Mouse (Mus musculus) forebrain, embryonic 12.5 days (tissue): ENCODE measurements around the gene Olfr1116. TPM values are rescaled to one million over a fixed set of nuclear protein-coding genes. Genes with fewer than 3 reads are reported as not detected.
"Not testable (repeated sequence)": the region's sequence is repeated elsewhere in the genome, so short reads cannot be mapped to it uniquely, and the experiment has no call there.

ENCODE experiments used
- ATAC-seq: fragments of 200-750 bp; cut with Nextera tagmentation; 2 replicates; pipeline ENCODE4 v1.8.0; 2017; ENCODE audit warnings: moderate TSS enrichment; ENCODE audit not compliant: low FRiP score
- H3K27ac ChIP-seq: fragments of 300-500 bp; sonication (generic); 2 replicates; pipeline ENCODE4 v1.5.1; 2016; ENCODE audit warnings: mild to moderate bottlenecking
- H3K27me3 ChIP-seq: fragments of 300-500 bp; sonication (generic); 2 replicates; pipeline ENCODE4 v1.6.1; 2016; ENCODE audit warnings: mild to moderate bottlenecking
- H3K36me3 ChIP-seq: fragments of 300-500 bp; sonication (generic); replicated peaks from 2 replicates; pipeline ENCODE4 v1.6.1; 2016; ENCODE audit warnings: mild to moderate bottlenecking
- H3K4me1 ChIP-seq: fragments of 300-500 bp; sonication (generic); 2 replicates; pipeline ENCODE4 v1.6.1; 2016
- H3K4me2 ChIP-seq: fragments of 300-500 bp; sonication (generic); 2 replicates; pipeline ENCODE4 v1.6.1; 2016; ENCODE audit warnings: mild to moderate bottlenecking, moderate library complexity
- H3K4me3 ChIP-seq: fragments of 300-500 bp; sonication (generic); replicated peaks from 2 replicates; pipeline ENCODE4 v1.5.1; 2016; ENCODE audit warnings: mild to moderate bottlenecking
- H3K9ac ChIP-seq: fragments of 300-500 bp; sonication (generic); 2 replicates; pipeline ENCODE4 v1.6.1; 2016; ENCODE audit warnings: mild to moderate bottlenecking
- H3K9me3 ChIP-seq: fragments of 300-500 bp; sonication (generic); 2 replicates; pipeline ENCODE4 v1.6.1; 2016
- WGBS: fragments of 180-500 bp; shearing (Covaris S2); methylation state at CpG from one replicate; pipeline ENCODE4 v1.1.7; 2016; 5-methylcytosine and 5-hydroxymethylcytosine counted together
- microRNA-seq: library from miRNA; unstranded; fragments of <30 nt; microRNA quantifications from one replicate; pipeline ENCODE4, GENCODE M21; 2017
- polyA plus RNA-seq: library from polyadenylated mRNA; unstranded; fragments of >200 nt; fragmentation: Nextera tagmentation; extraction: Ambion mirVana; gene quantifications from 2 replicates; pipeline ENCODE4 v1.2.1, GENCODE M21; 2016

Olfr1116 gene
- polyA plus RNA-seq = not detected in 2 replicates

DNA sequence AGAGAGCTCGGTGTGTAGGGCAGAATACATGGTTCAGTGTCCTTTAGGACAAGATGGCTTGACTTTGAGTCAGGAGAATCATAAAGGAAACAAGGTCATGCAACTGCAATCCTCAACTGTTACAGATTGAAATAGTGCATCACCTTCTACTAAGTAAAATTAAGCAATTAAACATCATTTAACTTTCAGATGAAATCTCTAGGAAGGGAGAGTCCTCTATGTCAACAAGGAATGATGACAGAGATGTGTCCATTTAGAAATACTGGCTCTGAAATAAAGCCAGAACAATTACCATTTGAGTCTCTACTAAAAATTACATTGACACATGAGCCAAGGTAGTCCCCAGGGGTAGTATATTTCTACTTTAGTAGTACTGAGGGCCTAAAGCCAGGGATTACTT is at the start of gene Olfr1116:
Gene Olfr1116, plus strand, starts transcription at position 301 of the 400 bp plus-strand sequence.
- Histone ChIP-seq H3K4me3 (no peak within 1 kb of the TSS), H3K36me3 (no peaks in the 10 kb centered on the region), H3K4me2 (no peak within 1 kb of the TSS), H3K27me3 (no peaks in the 10 kb centered on the region), H3K27ac (no peak within 1 kb of the TSS), H3K9ac (no peak within 1 kb of the TSS), H3K9me3 (no peaks in the 10 kb centered on the region), H3K4me1 (no peaks in the 10 kb centered on the region)
- no peak for ATAC-seq
- WGBS = 83% methylated on average over 1 of the region's 1 CpGs

DNA sequence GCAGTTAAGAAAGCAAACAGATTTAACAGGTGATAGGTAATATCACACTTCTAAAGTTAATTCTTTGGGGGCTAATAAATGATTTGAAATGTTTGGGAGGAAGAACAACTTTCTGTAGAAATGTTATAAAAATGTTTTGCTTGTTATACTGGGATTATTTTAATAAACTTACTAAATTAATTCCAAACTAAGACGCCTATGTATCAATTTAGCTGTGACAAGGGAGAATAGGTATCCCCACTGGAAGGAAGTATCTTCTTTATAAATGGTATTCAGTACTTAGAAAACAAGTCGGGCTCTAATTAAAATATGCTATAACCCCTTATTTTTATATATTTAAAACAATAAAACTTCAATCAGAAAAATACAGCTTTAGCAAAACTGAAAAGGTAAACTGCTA is 19.6 kb upstream of the Olfr1116 start, which contains the start of gene Olfr1115:
Gene Olfr1115, plus strand, starts transcription at position 301 of the 400 bp plus-strand sequence.
- Histone ChIP-seq H3K4me1 (no peaks in the 10 kb centered on the region), H3K9ac (no peak within 1 kb of the TSS), H3K9me3 (no peaks in the 10 kb centered on the region), H3K27ac (no peak within 1 kb of the TSS), H3K27me3 (no peaks in the 10 kb centered on the region), H3K36me3 (no peaks in the 10 kb centered on the region), H3K4me2 (no peak within 1 kb of the TSS), H3K4me3 (no peak within 1 kb of the TSS)
- WGBS = 84% methylated on average over 2 of the region's 2 CpGs
- ATAC-seq = no peak

DNA sequence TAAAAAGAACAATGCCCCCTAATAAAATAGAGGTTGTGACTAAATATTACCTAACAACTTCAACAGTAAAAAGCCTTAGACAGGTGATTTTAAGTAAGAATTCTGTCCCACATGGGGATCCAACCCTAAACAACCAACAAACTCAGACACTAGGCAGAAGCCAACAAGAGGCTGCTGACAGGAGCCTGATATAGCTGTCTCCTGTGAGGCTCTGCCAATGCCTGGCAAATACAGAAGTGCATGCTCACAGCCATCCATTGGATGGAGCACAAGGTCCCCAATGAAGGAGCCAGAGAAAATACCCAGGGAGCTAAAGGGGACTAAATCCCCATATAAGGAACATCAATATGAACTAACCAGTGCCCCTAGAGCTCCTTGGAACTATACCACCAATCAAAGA is 26.6 kb downstream of the Olfr1116 start:
- not testable (repeated sequence) for H3K27ac ChIP-seq, H3K4me1 ChIP-seq, H3K4me3 ChIP-seq, H3K27me3 ChIP-seq, H3K9me3 ChIP-seq, H3K36me3 ChIP-seq, ATAC-seq, H3K4me2 ChIP-seq, H3K9ac ChIP-seq

DNA sequence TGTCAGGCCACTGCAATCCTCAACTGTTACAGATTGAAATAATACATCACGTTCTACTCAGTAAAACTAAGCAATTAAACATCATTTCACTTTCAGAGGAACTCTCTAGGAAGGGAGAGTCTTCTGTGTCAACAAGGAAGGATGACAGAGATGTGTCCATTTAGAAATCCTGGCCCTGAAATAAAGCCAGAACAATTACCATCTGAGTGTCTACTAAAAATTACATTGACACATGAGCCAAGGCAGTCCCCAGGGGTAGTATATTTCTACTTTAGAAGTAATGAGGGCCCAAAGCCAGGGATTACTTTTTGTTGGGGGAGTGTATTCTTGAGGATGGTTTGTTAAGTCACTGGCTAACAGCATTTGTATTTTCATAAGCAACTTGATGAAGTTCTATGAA is 39.9 kb downstream of the Olfr1116 start, which contains the start of gene Olfr1118:
Gene Olfr1118, plus strand, starts transcription at position 301 of the 400 bp plus-strand sequence.
- H3K4me3 ChIP-seq = no peak within 1 kb of the TSS
- H3K36me3 ChIP-seq = no peaks in the 10 kb centered on the region
- H3K27me3 ChIP-seq = no peaks in the 10 kb centered on the region
- ATAC-seq = no peak
- no peaks in the 10 kb centered on the region for H3K9me3 ChIP-seq
- no peak within 1 kb of the TSS for H3K9ac ChIP-seq
- H3K27ac ChIP-seq = no peak within 1 kb of the TSS
- no peak within 1 kb of the TSS for H3K4me2 ChIP-seq
- 69% methylated on average over 1 of the region's 1 CpGs for WGBS
- H3K4me1 ChIP-seq = no peaks in the 10 kb centered on the region

Small RNA genes lying within 50 kb of the gene (microRNA-seq; reads per million reads assigned to microRNA genes)
- not detected for gene Gm27438

Other genes starting within 250 kb of the Olfr1116 start
- gene Olfr1104, start 240.5 kb upstream of the Olfr1116 start, polyA plus RNA-seq = not detected in 2 replicates
- not detected in 2 replicates for gene Olfr1105, start 231.0 kb upstream of the Olfr1116 start, polyA plus RNA-seq
- not detected in 2 replicates for gene Olfr1106, start 215.3 kb upstream of the Olfr1116 start, polyA plus RNA-seq
- gene Olfr1107, start 191.7 kb upstream of the Olfr1116 start, polyA plus RNA-seq = not detected in 2 replicates
- not detected in 2 replicates for gene Olfr1109, start 171.5 kb upstream of the Olfr1116 start, polyA plus RNA-seq
- gene Olfr259, start 153.0 kb upstream of the Olfr1116 start, polyA plus RNA-seq = not detected in 2 replicates
- not detected in 2 replicates for gene Olfr1110, start 127.2 kb upstream of the Olfr1116 start, polyA plus RNA-seq
- not detected in 2 replicates for gene Olfr1111, start 114.9 kb upstream of the Olfr1116 start, polyA plus RNA-seq
- gene Olfr1112, start 79.7 kb upstream of the Olfr1116 start, polyA plus RNA-seq = not detected in 2 replicates
- not detected in 2 replicates for gene Olfr1113, start 58.6 kb upstream of the Olfr1116 start, polyA plus RNA-seq
- not detected in 2 replicates for gene Olfr1115, start 19.5 kb upstream of the Olfr1116 start, polyA plus RNA-seq
- gene Olfr1118, start 40.0 kb downstream of the Olfr1116 start, polyA plus RNA-seq = not detected in 2 replicates
- gene Olfr1120, start 87.3 kb downstream of the Olfr1116 start, polyA plus RNA-seq = not detected in 2 replicates
- not detected in 2 replicates for gene Olfr1121, start 102.4 kb downstream of the Olfr1116 start, polyA plus RNA-seq
- not detected in 2 replicates for gene Olfr1122, start 118.3 kb downstream of the Olfr1116 start, polyA plus RNA-seq
- not detected in 2 replicates for gene Olfr1123, start 149.1 kb downstream of the Olfr1116 start, polyA plus RNA-seq
- gene Olfr1124, start 162.7 kb downstream of the Olfr1116 start, polyA plus RNA-seq = 0.08 and 0.15 TPM in 2 replicates
- not detected in 2 replicates for gene Olfr1126, start 186.4 kb downstream of the Olfr1116 start, polyA plus RNA-seq
- gene Pramel7, start 229.6 kb downstream of the Olfr1116 start, polyA plus RNA-seq = not detected in 2 replicates
- gene Pramel6, start 239.0 kb downstream of the Olfr1116 start, polyA plus RNA-seq = not detected in 2 replicates